Mouse (Mus musculus) erythroid progenitor cell, adult 5-6 weeks (primary cell): Measurements from ENCODE around the gene Olfr1249. TPM values are rescaled to one million over a fixed set of nuclear protein-coding genes. Genes with fewer than 3 reads are reported as not detected.
"Not testable (repeated sequence)": the region's sequence is repeated elsewhere in the genome, so short reads cannot be mapped to it uniquely, and the experiment has no call there.

Experiments used
- ATAC-seq: replicated peaks from 2 replicates; pipeline ENCODE4 v1.8.0; 2016; ENCODE audit warnings: moderate number of reproducible peaks, mild to moderate bottlenecking, moderate TSS enrichment, inconsistent platforms; ENCODE audit not compliant: poor library complexity, low FRiP score, severe bottlenecking
- total RNA-seq, 2 experiments: library from RNA; stranded (forward) in 1 of 2; stranded (reverse) in 1 of 2; fragments of 150-400 nt in 1 of 2; fragments of 186-747, 209-891 nt in 1 of 2; gene quantifications; 2 replicates each; pipeline versions ENCODE4 v1.2.3 to v1.2.4; 2015 to 2017; ENCODE audit warnings: low replicate concordance in 2 of 2

Olfr1249 gene
- total RNA-seq (2015; ENCODE audit: low replicate concordance) (not detected in 2 replicates), total RNA-seq (2017; ENCODE audit: low replicate concordance) (not detected in 2 replicates)

DNA sequence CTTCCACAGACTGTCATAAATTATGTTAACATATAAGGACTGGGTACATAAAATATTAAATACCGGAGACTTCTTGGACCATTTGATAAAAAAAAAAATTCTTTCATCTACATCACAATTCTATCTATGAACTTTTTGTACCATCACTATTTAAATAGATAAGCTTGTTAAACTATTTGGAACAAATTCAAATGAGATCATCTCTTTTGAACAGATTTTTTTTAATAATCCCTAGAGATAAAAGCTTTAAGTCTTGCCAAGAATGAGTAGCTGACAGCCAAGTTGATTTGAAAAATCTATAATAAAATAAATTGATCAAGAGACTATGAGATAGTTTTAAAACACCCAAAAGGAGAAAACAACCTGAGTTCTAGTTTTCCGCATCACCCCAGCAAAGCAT is at the start of gene Olfr1249:
Olfr1249 (minus strand) TSS at position 101 of the 400 bp plus-strand sequence.
- no peak for ATAC-seq

DNA sequence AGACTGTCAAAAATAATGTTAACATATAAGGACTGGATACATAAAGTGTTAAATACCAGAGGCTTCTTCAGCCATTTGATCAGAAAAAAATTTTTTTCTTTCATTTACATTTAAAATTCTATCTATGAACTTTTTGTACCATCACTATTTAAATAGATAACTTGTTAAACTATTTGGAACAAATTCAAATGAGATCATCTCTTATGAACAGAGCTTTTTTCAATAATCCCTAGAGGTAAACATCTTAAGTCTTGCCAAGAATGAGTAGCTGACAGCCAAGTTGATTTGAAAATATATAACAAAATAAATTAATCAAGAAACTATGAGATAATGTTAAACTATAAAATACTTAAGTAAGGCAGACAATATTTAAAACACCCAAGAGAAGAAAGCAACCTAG is 37.1 kb upstream of the Olfr1249 start, which contains the start of gene Olfr1251:
Olfr1251 (minus strand) TSS at position 101 of the 400 bp plus-strand sequence.
- ATAC-seq: no peak

DNA sequence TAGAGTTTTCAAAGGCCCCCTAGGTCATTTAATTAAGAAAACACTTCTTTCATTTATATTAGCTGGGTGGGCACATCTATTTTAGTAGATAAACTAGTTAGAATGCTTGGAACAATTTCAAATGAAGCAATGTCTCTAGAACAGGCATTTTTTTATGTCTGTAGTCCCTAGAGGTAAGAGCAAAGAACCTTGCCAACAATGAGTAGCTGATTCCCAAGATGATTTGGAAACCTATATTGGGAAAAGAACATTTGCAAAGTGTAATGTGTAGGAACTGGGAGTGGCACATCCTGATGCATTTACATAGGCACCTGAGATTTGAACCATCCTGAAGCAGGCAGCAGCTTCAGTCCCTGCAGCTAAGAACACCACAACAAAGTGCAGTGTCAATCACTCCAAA is 26.6 kb upstream of the Olfr1249 start, which contains the start of gene Olfr1250:
Olfr1250 (minus strand) TSS at position 101 of the 400 bp plus-strand sequence.
- no peak for ATAC-seq

DNA sequence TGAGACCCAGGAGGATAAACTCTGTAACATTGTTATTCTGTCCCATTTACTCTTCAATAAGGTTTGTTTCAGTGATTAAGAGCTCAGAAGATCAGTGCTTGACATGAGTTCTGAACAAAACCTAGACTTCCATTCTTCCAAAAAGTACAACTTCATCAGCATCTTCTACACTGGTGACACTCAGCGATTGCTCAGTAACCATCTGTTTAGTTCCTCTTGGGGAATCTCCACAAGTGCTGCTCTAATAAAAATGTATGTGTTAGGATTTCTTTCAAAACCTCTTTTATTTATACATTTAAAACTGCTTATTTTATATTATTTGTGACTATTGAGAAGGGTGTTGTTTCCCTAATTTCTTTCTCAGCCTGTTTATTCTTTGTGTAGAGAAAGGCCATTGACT is 16.6 kb downstream of the Olfr1249 start, which contains the start of gene Olfr1248:
Olfr1248 (minus strand) TSS at position 101 of the 400 bp plus-strand sequence.
- ATAC-seq: not testable (repeated sequence)

DNA sequence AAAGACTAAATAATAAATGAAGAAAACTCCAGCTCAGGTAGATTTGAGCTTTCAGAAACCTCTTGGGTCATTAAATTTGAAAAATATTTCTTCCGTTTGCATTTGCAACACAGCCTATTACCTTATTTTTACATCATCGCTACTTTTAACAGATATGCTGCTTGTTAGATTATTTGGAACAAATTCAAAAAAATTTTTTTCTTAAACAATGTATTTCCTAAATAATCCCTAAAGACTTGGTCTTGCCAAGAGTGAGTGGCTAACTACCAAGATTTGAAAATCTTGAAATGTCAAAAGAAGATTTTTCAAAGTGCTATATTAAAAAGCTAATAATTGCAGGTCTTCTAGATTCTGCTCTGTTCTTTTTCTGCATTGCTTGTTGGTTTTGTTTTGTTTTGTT is 20.8 kb downstream of the Olfr1249 start, which contains the start of gene Olfr1247:
Olfr1247 (minus strand) TSS at position 101 of the 400 bp plus-strand sequence.
- ATAC-seq: no peak

DNA sequence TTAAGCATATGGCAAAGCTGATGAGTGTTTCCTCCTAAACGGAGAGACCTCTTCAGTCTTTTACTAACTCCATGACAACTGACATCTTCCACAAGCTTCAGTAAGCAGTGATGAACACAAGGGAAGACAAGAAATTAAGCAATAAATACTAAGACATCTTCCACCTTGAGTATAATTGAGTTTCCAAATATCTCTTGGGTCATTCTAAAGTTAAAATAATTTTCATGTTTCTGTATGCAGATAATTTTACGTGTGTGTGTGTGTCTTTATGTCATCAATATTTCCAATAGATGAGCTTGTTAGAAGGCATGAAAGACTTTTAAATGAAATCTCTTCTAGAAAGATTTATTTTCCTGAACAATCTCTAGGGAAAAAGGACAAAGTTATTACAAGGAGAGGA is 41.7 kb downstream of the Olfr1249 start, which contains the start of gene Olfr1246:
Olfr1246 (minus strand) TSS at position 101 of the 400 bp plus-strand sequence.
- ATAC-seq: no peak

Other genes starting within 250 kb of the Olfr1249 start
- gene Olfr1238, start 225.3 kb downstream of the Olfr1249 start, total RNA-seq (2015; ENCODE audit: low replicate concordance): not detected in 2 replicates
- gene Olfr1238, start 225.3 kb downstream of the Olfr1249 start, total RNA-seq (2017; ENCODE audit: low replicate concordance): not detected in 2 replicates
- gene Olfr1239, start 214.6 kb downstream of the Olfr1249 start, total RNA-seq (2015; ENCODE audit: low replicate concordance): not detected in 2 replicates
- not detected in 2 replicates for gene Olfr1239, start 214.6 kb downstream of the Olfr1249 start, total RNA-seq (2017; ENCODE audit: low replicate concordance)
- not detected in 2 replicates for gene Olfr1240, start 192.0 kb downstream of the Olfr1249 start, total RNA-seq (2015; ENCODE audit: low replicate concordance)
- not detected in 2 replicates for gene Olfr1240, start 192.0 kb downstream of the Olfr1249 start, total RNA-seq (2017; ENCODE audit: low replicate concordance)
- not detected in 2 replicates for gene Olfr1241, start 147.9 kb downstream of the Olfr1249 start, total RNA-seq (2015; ENCODE audit: low replicate concordance)
- not detected in 2 replicates for gene Olfr1241, start 147.9 kb downstream of the Olfr1249 start, total RNA-seq (2017; ENCODE audit: low replicate concordance)
- gene Olfr1242, start 136.6 kb downstream of the Olfr1249 start, total RNA-seq (2015; ENCODE audit: low replicate concordance): not detected in 2 replicates
- gene Olfr1242, start 136.6 kb downstream of the Olfr1249 start, total RNA-seq (2017; ENCODE audit: low replicate concordance): not detected in 2 replicates
- not detected in 2 replicates for gene Olfr1243, start 103.5 kb downstream of the Olfr1249 start, total RNA-seq (2015; ENCODE audit: low replicate concordance)
- not detected in 2 replicates for gene Olfr1243, start 103.5 kb downstream of the Olfr1249 start, total RNA-seq (2017; ENCODE audit: low replicate concordance)
- not detected in 2 replicates for gene Olfr1245, start 56.5 kb downstream of the Olfr1249 start, total RNA-seq (2015; ENCODE audit: low replicate concordance)
- gene Olfr1245, start 56.5 kb downstream of the Olfr1249 start, total RNA-seq (2017; ENCODE audit: low replicate concordance): not detected in 2 replicates
- not detected in 2 replicates for gene Olfr1246, start 41.8 kb downstream of the Olfr1249 start, total RNA-seq (2015; ENCODE audit: low replicate concordance)
- not detected in 2 replicates for gene Olfr1246, start 41.8 kb downstream of the Olfr1249 start, total RNA-seq (2017; ENCODE audit: low replicate concordance)
- gene Olfr1247, start 20.9 kb downstream of the Olfr1249 start, total RNA-seq (2015; ENCODE audit: low replicate concordance): not detected in 2 replicates
- not detected in 2 replicates for gene Olfr1247, start 20.9 kb downstream of the Olfr1249 start, total RNA-seq (2017; ENCODE audit: low replicate concordance)
- gene Olfr1248, start 16.7 kb downstream of the Olfr1249 start, total RNA-seq (2015; ENCODE audit: low replicate concordance): not detected in 2 replicates
- not detected in 2 replicates for gene Olfr1248, start 16.7 kb downstream of the Olfr1249 start, total RNA-seq (2017; ENCODE audit: low replicate concordance)
- not detected in 2 replicates for gene Olfr1250, start 26.5 kb upstream of the Olfr1249 start, total RNA-seq (2015; ENCODE audit: low replicate concordance)
- not detected in 2 replicates for gene Olfr1250, start 26.5 kb upstream of the Olfr1249 start, total RNA-seq (2017; ENCODE audit: low replicate concordance)
- not detected in 2 replicates for gene Olfr1251, start 37.0 kb upstream of the Olfr1249 start, total RNA-seq (2015; ENCODE audit: low replicate concordance)
- not detected in 2 replicates for gene Olfr1251, start 37.0 kb upstream of the Olfr1249 start, total RNA-seq (2017; ENCODE audit: low replicate concordance)
- not detected in 2 replicates for gene Olfr1252, start 90.0 kb upstream of the Olfr1249 start, total RNA-seq (2015; ENCODE audit: low replicate concordance)
- gene Olfr1252, start 90.0 kb upstream of the Olfr1249 start, total RNA-seq (2017; ENCODE audit: low replicate concordance): not detected in 2 replicates
- gene Olfr1253, start 122.1 kb upstream of the Olfr1249 start, total RNA-seq (2015; ENCODE audit: low replicate concordance): not detected in 2 replicates
- gene Olfr1253, start 122.1 kb upstream of the Olfr1249 start, total RNA-seq (2017; ENCODE audit: low replicate concordance): not detected in 2 replicates
- gene Olfr1254, start 158.6 kb upstream of the Olfr1249 start, total RNA-seq (2015; ENCODE audit: low replicate concordance): not detected in 2 replicates
- gene Olfr1254, start 158.6 kb upstream of the Olfr1249 start, total RNA-seq (2017; ENCODE audit: low replicate concordance): not detected in 2 replicates
- gene Olfr1255, start 177.1 kb upstream of the Olfr1249 start, total RNA-seq (2015; ENCODE audit: low replicate concordance): not detected in 2 replicates
- not detected in 2 replicates for gene Olfr1255, start 177.1 kb upstream of the Olfr1249 start, total RNA-seq (2017; ENCODE audit: low replicate concordance)
- not detected in 2 replicates for gene Olfr1256, start 206.6 kb upstream of the Olfr1249 start, total RNA-seq (2015; ENCODE audit: low replicate concordance)
- not detected in 2 replicates for gene Olfr1256, start 206.6 kb upstream of the Olfr1249 start, total RNA-seq (2017; ENCODE audit: low replicate concordance)
- not detected in 2 replicates for gene Olfr48, start 213.2 kb upstream of the Olfr1249 start, total RNA-seq (2015; ENCODE audit: low replicate concordance)
- not detected in 2 replicates for gene Olfr48, start 213.2 kb upstream of the Olfr1249 start, total RNA-seq (2017; ENCODE audit: low replicate concordance)
- not detected in 2 replicates for gene Olfr1257, start 243.5 kb upstream of the Olfr1249 start, total RNA-seq (2015; ENCODE audit: low replicate concordance)
- not detected in 2 replicates for gene Olfr1257, start 243.5 kb upstream of the Olfr1249 start, total RNA-seq (2017; ENCODE audit: low replicate concordance)